Mouse (Mus musculus) T-helper 1 cell (primary cell): Measurements from ENCODE around the gene Ifrd1.
"Not testable (repeated sequence)": the region's sequence is repeated elsewhere in the genome, so short reads cannot be mapped to it uniquely, and the experiment has no call there.

Source experiments
- in situ Hi-C: fragments of 300-600 bp; cut with MboI, MseI; formaldehyde crosslinking; loops from one replicate; pipeline ENCODE4 v1.15.1; 2025; ENCODE audit warnings: high pct_unique_total_duplicates

Ifrd1 gene

DNA sequence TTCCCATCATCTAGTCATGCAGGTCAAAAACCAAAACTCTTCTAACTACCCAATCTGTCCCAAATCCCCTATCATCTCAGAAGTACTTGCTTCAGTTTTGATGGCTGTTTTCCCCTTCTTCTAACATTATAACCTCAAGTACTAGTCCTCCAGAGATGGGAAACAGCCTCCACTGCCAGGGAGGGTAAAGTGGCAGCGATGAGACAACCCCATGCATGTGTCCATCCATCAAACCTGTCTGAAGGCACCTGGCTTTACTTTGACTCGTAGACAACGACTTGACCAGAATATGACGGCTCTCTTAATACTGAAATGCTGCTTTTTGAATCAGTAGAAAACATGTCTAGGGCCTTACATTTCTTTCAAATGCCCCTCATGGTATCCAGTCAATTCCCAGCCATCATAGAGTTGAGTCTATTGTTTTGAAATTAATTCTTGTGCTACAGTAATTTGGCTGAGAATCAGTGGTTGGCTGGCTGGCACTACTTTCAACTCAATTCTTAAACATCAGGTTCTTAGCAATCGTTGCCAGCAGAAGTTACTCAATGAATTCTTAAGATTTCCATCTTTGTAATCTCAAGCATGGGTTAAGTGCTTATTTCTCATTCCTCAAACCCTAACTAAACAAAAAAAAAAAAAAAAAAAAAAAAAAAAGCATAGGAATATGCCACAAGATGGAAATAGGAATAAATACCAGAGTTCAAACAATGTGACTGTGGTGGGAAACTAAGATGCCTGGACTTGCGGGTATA is 47.6 kb downstream of the Ifrd1 start:
- in situ Hi-C loops: no loop called here

DNA sequence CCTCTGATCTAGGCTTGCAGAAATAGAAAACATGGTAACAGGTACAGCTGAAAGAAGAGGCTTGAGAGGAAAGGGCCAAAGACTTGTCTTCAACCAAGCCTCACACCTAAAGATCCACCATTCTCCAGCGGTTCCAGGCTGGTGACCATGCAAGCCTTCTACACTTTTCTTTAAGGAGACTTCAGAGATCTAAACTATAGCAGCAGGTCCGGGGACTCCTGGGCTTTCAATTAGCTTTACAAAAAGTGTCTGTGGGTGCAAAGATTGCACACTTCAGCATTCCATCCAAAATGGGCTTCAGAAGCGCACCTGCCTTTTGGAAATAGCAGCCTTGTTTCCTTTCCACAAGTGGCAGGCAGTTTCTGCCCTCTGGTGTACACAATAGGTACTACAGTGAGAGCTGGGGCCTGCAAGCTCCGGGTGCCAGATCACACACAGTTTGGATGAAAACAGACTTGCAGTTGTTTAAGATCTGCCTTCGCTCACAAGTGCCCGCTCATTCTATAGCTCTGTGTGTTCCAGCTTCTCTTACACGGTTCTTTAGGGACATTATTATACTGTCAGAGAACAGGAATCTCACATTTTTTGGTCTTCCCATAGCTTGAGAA is 48.4 kb downstream of the Ifrd1 start:
- in situ Hi-C loops: no loop called here

DNA sequence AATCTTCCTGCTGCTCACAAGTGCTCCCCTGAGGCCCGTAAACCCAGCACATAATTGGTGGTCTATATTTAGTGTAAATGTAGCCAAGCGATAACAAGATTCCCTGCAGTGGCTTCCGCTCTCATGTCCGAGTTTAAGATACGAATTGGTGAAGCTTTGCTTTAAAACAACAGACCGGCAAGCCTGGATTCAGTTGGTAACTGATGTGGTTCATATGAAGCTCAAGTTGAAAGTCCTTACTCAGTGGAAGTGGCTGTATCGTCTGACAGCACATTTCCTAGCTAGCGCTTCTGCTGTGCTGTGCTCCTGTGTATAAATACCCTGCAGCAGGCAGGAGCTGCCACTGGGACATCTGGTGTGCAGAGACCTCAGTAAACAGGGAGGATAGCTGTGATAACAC is 49.0 kb downstream of the Ifrd1 start, which contains the start of gene Lsmem1:
Gene Lsmem1, minus strand, starts transcription at position 189 of the 400 bp plus-strand sequence.
- in situ Hi-C loops: no loop called here

DNA sequence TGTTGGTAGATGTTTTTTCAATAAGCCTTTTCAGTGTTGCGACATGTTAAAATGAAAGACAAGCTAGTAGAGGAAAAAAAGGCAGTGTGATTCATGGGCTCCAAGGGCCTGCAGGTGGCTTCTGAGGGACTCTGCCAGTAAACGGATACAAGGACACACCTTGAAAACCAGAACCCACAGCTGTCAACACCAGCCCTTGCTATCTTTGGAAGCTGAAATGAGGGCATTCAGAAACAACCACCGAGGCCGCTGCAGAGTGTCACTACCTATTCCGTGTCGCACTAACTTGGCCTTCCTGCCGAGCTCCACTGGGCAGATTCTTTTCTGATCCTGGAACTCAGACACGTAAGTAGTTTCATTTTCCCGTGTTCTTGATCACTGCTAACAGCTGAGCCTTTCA is 49.9 kb downstream of the Ifrd1 start:
- in situ Hi-C loops: no loop called here

DNA sequence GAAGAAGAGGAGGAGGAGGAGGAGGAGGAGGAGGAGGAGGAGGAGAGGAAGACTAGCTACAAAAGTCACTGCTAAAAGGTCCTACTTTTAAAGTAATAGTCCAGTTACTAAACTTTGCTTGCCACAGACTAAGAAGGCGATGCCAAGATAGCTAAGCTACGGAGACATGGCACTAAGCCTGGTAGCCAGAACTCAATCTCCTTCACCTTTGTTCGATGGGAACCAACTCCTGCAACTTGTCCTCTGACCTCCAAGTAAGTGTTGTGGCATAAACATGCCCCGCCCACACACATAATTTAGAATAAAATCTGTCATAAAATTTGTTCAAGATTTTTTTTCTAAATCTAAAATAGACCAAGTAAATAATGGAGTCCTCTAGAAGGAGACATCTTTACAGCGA is 50.3 kb downstream of the Ifrd1 start:
- in situ Hi-C loops: no loop called here

DNA sequence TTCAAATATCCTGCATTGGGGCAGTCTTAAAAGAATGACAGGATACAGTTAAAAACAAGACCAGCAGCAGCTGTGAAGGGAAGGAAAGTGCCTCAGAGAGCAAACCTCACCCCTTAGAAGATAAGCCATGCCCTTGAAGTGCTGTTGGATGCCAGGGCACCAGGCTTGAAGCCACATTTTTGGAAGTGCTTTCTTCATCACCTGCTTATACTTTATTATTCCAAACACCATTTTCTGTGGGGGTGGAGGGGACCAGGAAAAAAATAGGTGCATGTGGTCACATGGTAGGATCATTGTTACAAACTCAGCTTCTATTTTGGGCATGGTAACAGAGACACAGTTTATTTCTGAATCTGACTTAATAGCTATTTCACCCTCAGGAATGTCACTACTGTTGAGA is 50.8 kb downstream of the Ifrd1 start:
- in situ Hi-C loops: no loop called here

DNA sequence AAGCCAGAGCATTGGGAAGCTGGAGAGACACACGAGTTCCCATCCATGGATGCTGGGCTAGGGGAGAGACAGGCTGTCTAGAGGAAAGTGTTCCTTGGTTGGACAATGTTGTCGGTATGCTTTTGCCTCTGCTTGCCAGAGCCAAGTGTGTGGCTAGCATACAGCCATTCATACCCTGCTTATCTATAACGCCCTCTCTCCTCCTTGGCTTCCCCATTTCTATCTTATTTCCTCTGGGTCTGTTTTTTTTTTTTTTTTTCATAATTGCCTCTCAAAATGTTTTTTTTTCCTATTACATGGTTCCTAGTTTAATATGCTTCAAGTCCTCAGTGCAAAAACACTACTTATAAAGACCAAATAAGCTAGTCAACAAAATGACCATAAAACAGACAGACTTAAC is 62.8 kb downstream of the Ifrd1 start:
- in situ Hi-C loops: no loop called here

DNA sequence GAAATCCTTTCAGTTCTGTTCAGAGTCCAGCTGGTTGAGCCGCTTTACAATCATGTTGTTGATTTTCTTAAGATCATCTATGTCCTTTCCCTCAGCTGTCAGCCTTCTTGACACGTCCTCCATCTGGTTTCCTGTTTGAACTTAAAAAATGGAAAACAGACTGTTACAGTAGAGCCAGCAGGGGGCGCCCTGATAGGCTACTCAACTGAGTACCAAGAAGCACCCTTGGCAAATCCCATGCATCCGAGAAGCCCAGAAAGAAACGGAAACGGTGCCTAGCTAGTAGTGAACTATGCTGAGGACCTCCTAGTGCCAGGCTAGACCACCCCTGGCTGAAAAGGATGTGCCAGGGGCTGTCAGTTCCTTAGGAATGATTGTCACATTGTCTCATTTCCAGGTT is 71.2 kb downstream of the Ifrd1 start:
- in situ Hi-C loops: no loop called here

DNA sequence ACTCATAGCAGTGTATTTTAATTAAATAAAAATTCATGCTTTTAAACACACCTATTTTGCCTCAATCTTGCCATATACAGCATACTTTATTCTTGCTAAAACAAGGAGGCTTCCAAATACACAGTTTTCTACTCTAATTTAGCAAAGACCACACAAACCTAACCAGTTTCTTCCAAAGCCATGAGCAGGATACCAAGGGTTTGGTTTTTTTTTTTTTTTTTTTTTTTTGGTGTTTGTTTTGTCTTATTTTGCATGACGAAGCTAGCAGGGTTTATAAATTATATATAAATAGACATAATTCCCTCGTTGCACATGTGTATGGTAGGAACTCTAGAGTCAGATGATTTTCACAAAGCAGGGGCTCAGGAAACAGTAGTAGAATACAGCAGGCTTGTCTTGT is 72.1 kb downstream of the Ifrd1 start:
- in situ Hi-C loops: no loop called here

DNA sequence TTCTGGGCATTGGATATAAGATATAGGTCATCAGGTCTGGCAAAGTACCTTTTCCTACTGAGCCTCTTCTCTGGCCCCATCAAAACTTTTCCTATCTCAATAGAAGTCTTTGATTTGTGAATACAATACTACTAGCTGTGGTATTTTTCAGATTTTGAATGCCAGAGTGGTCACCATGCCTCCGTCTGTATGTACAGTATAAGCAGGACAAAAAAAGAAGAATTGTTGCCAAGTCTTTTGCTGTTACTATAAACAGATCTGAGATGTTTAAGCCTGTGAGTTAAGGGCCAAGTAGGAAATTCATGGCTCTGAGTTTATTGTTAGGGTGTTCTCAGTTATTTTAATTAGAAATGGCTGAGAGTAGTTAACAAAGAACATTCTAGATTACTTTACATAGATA is 73.1 kb downstream of the Ifrd1 start:
- in situ Hi-C loops: not testable (repeated sequence)

DNA sequence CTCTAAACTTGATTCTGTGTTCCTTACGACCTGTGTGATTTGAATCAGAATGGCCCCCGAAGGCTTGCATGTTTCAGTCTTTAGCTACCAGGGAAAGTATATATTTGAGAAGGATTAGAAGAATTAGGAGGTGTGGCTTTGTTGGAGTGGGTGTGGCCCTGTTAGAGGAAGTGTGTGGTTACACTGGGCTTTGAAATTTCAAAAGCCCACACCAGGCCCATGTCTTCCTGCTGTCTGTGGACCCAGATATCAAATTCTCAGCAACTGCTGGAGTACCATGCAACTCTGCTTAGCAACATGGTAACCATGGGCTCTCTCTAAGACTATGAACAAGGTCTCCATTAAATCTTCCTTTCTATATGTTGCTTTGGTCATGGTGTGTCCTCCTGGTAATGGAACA is 76.7 kb downstream of the Ifrd1 start:
- in situ Hi-C loops: no loop called here

DNA sequence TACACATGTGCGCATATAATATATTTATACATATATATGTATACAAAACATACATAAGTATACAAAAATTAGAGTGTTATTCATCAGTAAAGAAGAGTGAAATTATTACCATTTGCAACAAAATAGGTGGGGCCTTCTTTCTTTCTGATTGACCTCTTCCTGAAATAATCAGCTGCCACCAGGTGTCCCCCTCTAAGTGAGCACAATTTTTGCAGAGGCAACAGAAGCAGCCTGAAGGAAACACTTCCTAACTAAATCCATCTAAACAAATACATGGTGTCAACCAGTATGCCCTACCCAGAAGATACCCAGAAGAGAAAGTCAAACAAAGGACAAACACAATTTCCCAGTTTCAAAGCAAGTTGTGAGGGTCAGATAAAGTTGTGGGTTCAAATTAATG is 78.6 kb downstream of the Ifrd1 start:
- in situ Hi-C loops: loop anchor here (5.0 kb wide), 2 partner anchors 92 to 662 kb away; no protein-coding TSS in a partner anchor

DNA sequence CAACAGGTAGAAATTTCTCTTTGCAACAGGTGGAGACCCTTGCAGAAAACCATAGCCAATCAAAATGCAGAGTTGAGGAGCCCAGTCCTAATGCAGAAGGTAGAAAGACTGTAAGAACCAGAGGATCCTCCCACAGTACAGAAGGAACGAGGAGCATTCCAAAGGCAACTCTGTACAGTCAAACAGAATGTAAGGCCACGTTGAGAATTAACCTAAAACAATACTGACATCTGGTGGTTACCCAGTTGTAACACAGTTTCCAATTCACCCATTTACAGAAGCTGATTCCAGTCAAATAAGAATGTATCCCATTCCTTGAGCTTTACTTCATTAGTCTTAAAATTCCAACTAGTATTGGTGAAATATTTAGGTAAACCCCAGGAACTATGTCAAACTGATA is 83.7 kb downstream of the Ifrd1 start:
- in situ Hi-C loops: loop anchor here (5.0 kb wide), 2 partner anchors 87 to 657 kb away; no protein-coding TSS in a partner anchor

DNA sequence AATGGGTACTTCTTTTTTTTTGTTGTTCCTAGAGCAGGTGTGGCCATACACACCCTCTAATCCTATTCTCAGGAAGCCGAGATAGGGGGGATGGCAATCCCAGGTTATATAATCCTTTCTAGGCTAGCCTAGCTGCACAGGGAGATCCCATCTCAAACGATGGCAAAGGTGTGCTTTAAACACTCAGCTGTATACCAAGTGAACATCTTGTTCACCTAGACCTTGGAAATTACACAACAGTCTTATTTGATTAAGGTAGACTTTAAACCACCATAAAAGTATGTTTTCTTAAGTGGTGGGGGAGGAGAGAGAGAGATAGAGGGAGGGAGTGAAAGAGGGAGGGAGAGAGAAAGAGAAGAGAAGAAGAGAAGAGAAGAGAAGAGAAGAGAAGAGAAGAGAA is 87.5 kb downstream of the Ifrd1 start:
- in situ Hi-C loops: no loop called here

DNA sequence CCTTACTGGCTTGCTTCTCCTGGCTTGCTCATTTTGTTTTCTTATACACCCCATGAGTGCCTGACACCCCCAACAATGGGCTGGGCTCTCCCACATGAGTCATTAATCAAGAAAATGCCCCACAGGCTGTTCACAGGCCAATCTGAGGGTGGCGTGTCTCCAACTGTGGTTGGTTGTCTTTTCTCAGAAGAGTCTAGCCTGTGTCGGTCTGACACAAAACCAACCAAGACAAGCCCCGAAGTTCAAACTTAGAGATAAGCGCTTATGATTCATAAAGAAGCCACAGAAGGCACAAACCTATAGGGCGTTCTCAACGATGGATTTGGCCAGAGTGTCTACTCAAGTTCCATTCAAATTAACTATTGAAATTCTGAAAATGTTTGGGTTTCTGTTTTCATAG is 94.1 kb downstream of the Ifrd1 start:
- in situ Hi-C loops: no loop called here

DNA sequence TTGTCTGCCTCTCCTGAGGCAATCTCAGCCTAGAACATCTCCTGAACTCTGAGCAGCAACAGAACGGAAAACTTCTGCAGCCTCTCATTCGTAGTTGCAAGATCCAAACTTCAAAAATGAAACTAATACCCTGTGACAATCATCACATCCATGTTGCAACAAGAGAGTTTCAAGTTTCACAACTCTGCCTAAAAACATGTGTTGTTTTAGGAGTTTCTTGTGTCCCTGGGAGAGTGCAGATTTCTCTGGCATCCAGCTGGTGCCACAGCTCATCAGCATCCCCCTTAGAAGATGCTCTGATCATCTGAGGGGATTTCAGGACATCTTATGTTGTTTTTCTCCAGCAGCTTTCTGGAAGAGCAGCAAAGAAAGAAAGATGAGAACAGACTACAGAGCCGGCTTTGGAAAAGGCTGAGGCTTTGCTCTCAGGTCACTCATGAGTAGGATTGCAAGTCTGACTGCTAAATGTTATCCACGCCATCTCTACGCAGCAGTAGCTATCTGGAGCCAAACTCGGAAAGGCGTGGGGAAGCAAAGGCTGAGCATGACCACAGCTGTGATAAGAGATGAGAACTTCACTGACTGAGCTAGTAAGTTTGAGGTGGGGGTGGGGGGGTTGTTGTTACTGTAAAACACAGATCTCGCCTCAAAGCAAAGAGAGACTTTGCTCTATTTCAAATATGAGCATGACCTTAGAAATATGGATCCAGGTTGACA is 95.8 kb downstream of the Ifrd1 start:
- in situ Hi-C loops: no loop called here
